Mouse (Mus musculus) central nervous system, embryonic 11.5 days (tissue): Measurements from ENCODE around the gene Slc5a11. TPM values are rescaled to one million over a fixed set of nuclear protein-coding genes. Genes with fewer than 3 reads are reported as not detected.

Experiments
- polyA plus RNA-seq: library from polyadenylated mRNA; depleted of rRNA; stranded (reverse); fragments of >200 nt; gene quantifications from 2 replicates; pipeline ENCODE4 v1.2.3, GENCODE M21; 2012; rRNA removed

Slc5a11 gene
- 0.14 and 0.18 TPM in 2 replicates for polyA plus RNA-seq

GRCm38 (mm10) chr7:123214365-123215075 lies at the start of gene Slc5a11:
Slc5a11 (plus strand) TSS chr7:123214780.

Other genes starting within 250 kb of the Slc5a11 start
- gene Rbbp6, start 249.1 kb upstream of the Slc5a11 start, polyA plus RNA-seq: 80.7 and 95.9 TPM in 2 replicates
- gene Tnrc6a, start 90.9 kb upstream of the Slc5a11 start, polyA plus RNA-seq: 57.1 and 88.2 TPM in 2 replicates
- 51.9 and 64.2 TPM in 2 replicates for gene Lcmt1, start 155.0 kb downstream of the Slc5a11 start, polyA plus RNA-seq
- gene Arhgap17, start 155.1 kb downstream of the Slc5a11 start, polyA plus RNA-seq: 28.5 and 32.9 TPM in 2 replicates
- gene Aqp8, start 247.5 kb downstream of the Slc5a11 start, polyA plus RNA-seq: 1.3 and 2.0 TPM in 2 replicates